In the genomic region with DNA sequence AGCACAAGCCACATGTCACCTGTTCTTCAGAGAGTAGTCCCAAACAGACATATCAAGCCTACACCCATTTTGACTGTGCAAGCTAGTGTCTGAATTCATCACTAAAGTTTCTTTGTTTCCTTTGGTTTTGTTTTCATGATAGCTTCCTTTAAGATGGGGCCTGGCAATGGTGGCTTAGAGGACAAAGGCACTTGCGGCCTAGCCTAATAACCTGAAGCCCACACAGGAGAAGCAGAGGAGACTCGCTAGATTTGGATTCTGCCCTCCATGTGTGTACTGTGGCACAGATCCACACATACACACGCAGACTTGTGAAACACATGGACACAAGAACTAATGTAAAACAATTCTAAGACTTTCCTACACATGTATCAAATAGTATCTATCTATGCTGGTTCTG, we compare ENCODE assay signal across 25 mouse cellular contexts. TPM values are rescaled to one million over a fixed set of nuclear protein-coding genes. Genes with fewer than 3 reads are reported as not detected.
DNase-seq lines count a peak whose midpoint lies in the region; ATAC-seq lines count a peak whose summit lies in the region.
"Had no signal": no experiment of that assay in that cellular context is flagged by ENCODE, and none has a peak within 500 bp of the region (broad histone marks: within the 10 kb centered on the region; RNA-seq: fewer than 3 reads in every experiment).

No protein-coding gene starts in this region.

- H3K4me3 ChIP-seq in heart, embryonic 10.5 days: no peak overlapping the region
- H3K4me3 ChIP-seq in midbrain, embryonic 11.5 days (ENCODE audit: low read depth, low read length): no peak overlapping the region
- no peak overlapping the region for H3K4me3 ChIP-seq in midbrain, embryonic 10.5 days
- H3K4me3 ChIP-seq in brown adipose tissue, adult 24 weeks (ENCODE audit: insufficient read depth, low read depth, low read length): no peak overlapping the region
- H3K4me3 ChIP-seq in kidney, embryonic 14.5 days (ENCODE audit: low read length): no peak overlapping the region

- H3K4me1 ChIP-seq in heart, embryonic 10.5 days: peaks cover 22% of the 10 kb centered on the region
- peaks cover 2% of the 10 kb centered on the region; the same call in 1 of the 2 replicates for H3K4me1 ChIP-seq in midbrain, embryonic 11.5 days (ENCODE audit: control insufficient read depth, insufficient read depth, low read length)
- H3K4me1 ChIP-seq in midbrain, embryonic 10.5 days: peaks cover 10% of the 10 kb centered on the region
- peaks cover 40% of the 10 kb centered on the region for H3K4me1 ChIP-seq in brown adipose tissue, adult 24 weeks (ENCODE audit: control insufficient read depth, insufficient read depth, insufficient read length, low read length)
- no peaks in the 10 kb centered on the region for H3K4me1 ChIP-seq in kidney, embryonic 14.5 days (ENCODE audit: control insufficient read depth, insufficient read depth, low read length)

- H3K27me3 ChIP-seq in heart, embryonic 10.5 days (ENCODE audit: insufficient read depth, poor library complexity, severe bottlenecking): no peaks in the 10 kb centered on the region
- no peaks in the 10 kb centered on the region for H3K27me3 ChIP-seq in midbrain, embryonic 11.5 days (ENCODE audit: control insufficient read depth, insufficient read depth, low read length)
- no peaks in the 10 kb centered on the region for H3K27me3 ChIP-seq in midbrain, embryonic 10.5 days (ENCODE audit: low read depth, poor library complexity, severe bottlenecking)
- H3K27me3 ChIP-seq in kidney, embryonic 14.5 days (ENCODE audit: control insufficient read depth, insufficient read depth, low read length): no peaks in the 10 kb centered on the region
- H3K27me3 ChIP-seq: Patski had no signal

- H3K27ac ChIP-seq in heart, embryonic 10.5 days: no peak overlapping the region
- no peak overlapping the region for H3K27ac ChIP-seq in midbrain, embryonic 11.5 days (ENCODE audit: low read depth, low read length)
- H3K27ac ChIP-seq in midbrain, embryonic 10.5 days (replicated peaks): no peak overlapping the region
- H3K27ac ChIP-seq in brown adipose tissue, adult 24 weeks (replicated peaks; ENCODE audit: low read depth, low read length): peak overlapping the region; percentile 5; the same call in 1 of the 2 replicates
- no peak overlapping the region for H3K27ac ChIP-seq in kidney, embryonic 14.5 days (ENCODE audit: low read depth, low read length)

- ATAC-seq in midbrain, embryonic 11.5 days (ENCODE audit: low FRiP score): no peak
- no peak for ATAC-seq in kidney, embryonic 14.5 days (ENCODE audit: low FRiP score, low TSS enrichment)
- ATAC-seq: activated CD4-positive, CD25-positive, alpha-beta regulatory T cell, adult 4 months; CD4-positive, CD25-positive, alpha-beta regulatory T cell, adult 4 months; Patski had no signal

- H3K9me3 ChIP-seq in heart, embryonic 10.5 days: no peaks in the 10 kb centered on the region
- no peaks in the 10 kb centered on the region for H3K9me3 ChIP-seq in midbrain, embryonic 11.5 days (ENCODE audit: control insufficient read depth, low read length)
- 0 out of 2 replicates have a peak, but pooled peaks cover 3% of the 10 kb centered on the region for H3K9me3 ChIP-seq in midbrain, embryonic 10.5 days (replicated peaks)
- no peaks in the 10 kb centered on the region for H3K9me3 ChIP-seq in kidney, embryonic 14.5 days (ENCODE audit: control insufficient read depth, low read length)
- H3K9me3 ChIP-seq: G1E had no signal

- intact Hi-C loops in heart, postnatal 14 days (cut with DNase I): no loop called here
- intact Hi-C loops in heart, postnatal 10 days (cut with DNase I): no loop called here

- DNase-seq in heart, adult 11 months: peak; percentile 58
- DNase-seq in heart, postnatal 14 days: no peak
- peak; percentile 61 for DNase-seq in heart, embryonic 10.5 days (ENCODE audit: low spot score)
- DNase-seq in heart, postnatal 10 days: no peak
- peak; percentile 14 for DNase-seq in midbrain, embryonic 11.5 days (ENCODE audit: low spot score, missing footprints)
- no peak for DNase-seq in midbrain, embryonic 10.5 days (ENCODE audit: low spot score)
- DNase-seq: adrenal gland, adult 2 months; adrenal gland, adult 8-10 months; adrenal gland, postnatal 10 days; adrenal gland, postnatal 14 days; adrenal gland, postnatal 25 days; adrenal gland, postnatal 36 days; B cell, adult 2 months; cerebellum, adult 11 months; cerebellum, adult 11-12 months; cerebellum, adult 18-20 months had no signal

- 86% methylated on average over 3 of the region's 3 CpGs for WGBS in heart, embryonic 10.5 days
- WGBS in midbrain, embryonic 11.5 days: 92% methylated on average over 3 of the region's 3 CpGs
- 91% methylated on average over 3 of the region's 3 CpGs for WGBS in midbrain, embryonic 10.5 days
- WGBS in kidney, embryonic 14.5 days: 93% methylated on average over 3 of the region's 3 CpGs

- H3K4me2 ChIP-seq in midbrain, embryonic 11.5 days: no peak overlapping the region
- no peak overlapping the region for H3K4me2 ChIP-seq in kidney, embryonic 14.5 days (replicated peaks; ENCODE audit: low read depth, low read length)

- H3K9ac ChIP-seq in midbrain, embryonic 11.5 days (ENCODE audit: low read length): no peak overlapping the region
- H3K9ac ChIP-seq in kidney, embryonic 14.5 days (ENCODE audit: low read depth, low read length): no peak overlapping the region

- H3K36me3 ChIP-seq in heart, embryonic 10.5 days: no peaks in the 10 kb centered on the region
- no peaks in the 10 kb centered on the region for H3K36me3 ChIP-seq in midbrain, embryonic 11.5 days (ENCODE audit: control insufficient read depth, insufficient read depth, low read length)
- no peaks in the 10 kb centered on the region for H3K36me3 ChIP-seq in midbrain, embryonic 10.5 days
- no peaks in the 10 kb centered on the region for H3K36me3 ChIP-seq in kidney, embryonic 14.5 days (ENCODE audit: control insufficient read depth, insufficient read depth, low read length)
- H3K36me3 ChIP-seq: G1E had no signal

RNA-seq across cellular contexts. Expression of a gene that starts 37.4 kb away (rescaled TPM):
- total RNA-seq in heart, postnatal 14 days (2021): 10 to 100 TPM; 19.7 to 21.2 TPM
- 0.10 and 0.14 TPM in 2 replicates for polyA plus RNA-seq in heart, embryonic 10.5 days (2016; fragmentation: Nextera tagmentation; extraction: Ambion mirVana)
- 10 to 100 TPM; 13.4 to 16.9 TPM for total RNA-seq in heart, postnatal 10 days (2021)
- polyA plus RNA-seq in midbrain, embryonic 11.5 days (2014; fragmentation: Nextera tagmentation; extraction: Ambion mirVana): 0.75 and 0.87 TPM in 2 replicates
- 0.37 and 0.44 TPM in 2 replicates for polyA plus RNA-seq in midbrain, embryonic 10.5 days (2016; fragmentation: Nextera tagmentation; extraction: Ambion mirVana)
- 2.8 and 6.6 TPM in 2 replicates for polyA plus RNA-seq in brown adipose tissue, adult 24 weeks (2012; ENCODE audit: insufficient read depth, insufficient read length, missing spikeins)
- 0.83 and 1.6 TPM in 2 replicates for polyA plus RNA-seq in kidney, embryonic 14.5 days (2014; fragmentation: Nextera tagmentation; extraction: Ambion mirVana)
- total RNA-seq: CH12.LX, MEL had no signal
- polyA plus RNA-seq: activated CD4-positive, CD25-positive, alpha-beta regulatory T cell, adult 4 months; C2C12; G1E had no signal

Comparison
In these comparisons a context has a peak if more than half of its experiments do, and no peak if none do; other contexts are left out.
1. DNase-seq: peak in heart, adult 11 months (single experiment), heart, embryonic 10.5 days (single experiment) and midbrain, embryonic 11.5 days (single experiment); none in heart, postnatal 14 days (0 of 2), heart, postnatal 10 days (0 of 2) and midbrain, embryonic 10.5 days (single experiment).